Mouse (Mus musculus) forebrain, embryonic 16.5 days (tissue): ENCODE results near the gene Krtap24-1. TPM values are rescaled to one million over a fixed set of nuclear protein-coding genes. Genes with fewer than 3 reads are reported as not detected.

Experiments
- ATAC-seq: fragments of 200-750 bp; cut with Nextera tagmentation; 2 replicates; pipeline ENCODE4 v1.8.0; 2017; ENCODE audit warnings: mild to moderate bottlenecking, moderate library complexity
- H3K27ac ChIP-seq: fragments of 300-500 bp; sonication (generic); 2 replicates; pipeline ENCODE4 v1.5.1; 2014; ENCODE audit warnings: low read length, control low read depth
- H3K27me3 ChIP-seq: fragments of 300-500 bp; sonication (generic); replicated peaks from 2 replicates; pipeline ENCODE4 v1.6.1; 2014; ENCODE audit warnings: low read length; ENCODE audit not compliant: control insufficient read depth, insufficient read depth
- H3K36me3 ChIP-seq: fragments of 300-500 bp; sonication (generic); 2 replicates; pipeline ENCODE4 v1.6.1; 2014; ENCODE audit not compliant: control insufficient read depth, insufficient read depth
- H3K4me1 ChIP-seq: fragments of 300-500 bp; sonication (generic); replicated peaks from 2 replicates; pipeline ENCODE4 v1.6.1; 2014; ENCODE audit warnings: low read length; ENCODE audit not compliant: control insufficient read depth, insufficient read depth
- H3K4me2 ChIP-seq: fragments of 300-500 bp; sonication (generic); 2 replicates; pipeline ENCODE4 v1.6.1; 2014; ENCODE audit warnings: mild to moderate bottlenecking, low read length, control low read depth
- H3K4me3 ChIP-seq: fragments of 300-500 bp; sonication (generic); replicated peaks from 2 replicates; pipeline ENCODE4 v1.5.1; 2014; ENCODE audit warnings: mild to moderate bottlenecking, low read length, control low read depth
- H3K9ac ChIP-seq: fragments of 300-500 bp; sonication (generic); replicated peaks from 2 replicates; pipeline ENCODE4 v1.6.1; 2014; ENCODE audit warnings: low read depth, low read length, control low read depth
- H3K9me3 ChIP-seq: fragments of 300-500 bp; sonication (generic); 2 replicates; pipeline ENCODE4 v1.6.1; 2016; ENCODE audit warnings: low read length; ENCODE audit not compliant: control insufficient read depth
- WGBS: fragments of 180-500 bp; shearing (Covaris S2); extraction: QIAGEN DNeasy Blood & Tissue Kit; methylation state at CpG from one replicate; pipeline ENCODE4 v1.1.7; 2014; 5-methylcytosine and 5-hydroxymethylcytosine counted together
- polyA plus RNA-seq: library from polyadenylated mRNA; unstranded; fragments of >200 nt; fragmentation: Nextera tagmentation; extraction: Ambion mirVana; gene quantifications from 2 replicates; pipeline ENCODE4 v1.2.1, GENCODE M21; 2015

The Krtap24-1 gene
- polyA plus RNA-seq, 1 experiment from 2014 or later = not detected

DNA sequence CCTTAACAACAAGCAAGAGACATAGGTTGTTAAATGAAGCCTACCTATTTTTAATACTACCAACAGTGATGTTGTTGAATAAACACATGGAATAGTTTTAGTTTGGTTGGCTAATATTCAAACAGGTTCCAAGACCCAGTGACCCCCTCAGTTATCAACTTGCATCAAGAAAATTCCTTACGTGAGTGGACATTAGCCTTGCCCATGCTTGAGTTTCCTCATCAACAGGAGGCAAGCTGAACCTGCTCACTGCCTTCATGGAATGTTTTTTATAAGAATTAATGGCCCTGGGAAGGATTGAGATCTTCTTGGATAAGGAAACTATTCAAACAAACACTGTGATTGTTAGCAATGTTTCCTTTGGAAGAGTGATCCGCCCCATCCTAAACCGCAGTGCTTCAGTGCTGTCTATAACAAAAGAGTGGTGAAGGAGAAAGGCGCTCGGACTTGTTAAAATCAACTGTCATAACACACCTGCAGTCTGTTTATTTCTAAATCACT lies 39.1 kb downstream of the Krtap24-1 start:
- no peak overlapping the region for H3K9ac ChIP-seq
- H3K4me1 ChIP-seq = no peaks in the 10 kb centered on the region
- ATAC-seq = no peak
- H3K36me3 ChIP-seq = no peaks in the 10 kb centered on the region
- H3K4me3 ChIP-seq = no peak overlapping the region
- H3K4me2 ChIP-seq = no peak overlapping the region
- H3K9me3 ChIP-seq = no peaks in the 10 kb centered on the region
- WGBS = 81% methylated on average over 5 of the region's 5 CpGs
- H3K27me3 ChIP-seq = no peaks in the 10 kb centered on the region
- no peak overlapping the region for H3K27ac ChIP-seq

DNA sequence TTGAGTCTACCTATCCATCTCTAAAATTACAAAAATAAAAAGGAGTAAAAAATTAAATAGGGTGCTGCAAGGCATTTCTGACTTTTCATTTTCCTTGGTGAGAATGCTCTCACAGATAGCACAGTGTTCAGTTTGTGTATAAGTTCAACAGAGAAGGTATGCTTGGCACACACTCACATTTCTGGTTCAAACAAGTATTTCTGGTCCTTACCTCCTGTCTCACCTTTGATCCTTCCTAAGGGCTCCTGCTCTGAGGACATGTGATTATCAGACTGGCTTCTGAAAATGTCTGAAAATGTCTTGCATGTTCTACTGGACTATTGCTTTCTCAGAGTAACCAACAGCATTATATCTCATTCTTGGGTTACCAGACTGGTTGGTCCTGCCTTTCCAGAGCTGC lies 41.9 kb downstream of the Krtap24-1 start:
- H3K4me3 ChIP-seq = no peak overlapping the region
- H3K4me2 ChIP-seq = no peak overlapping the region
- no peaks in the 10 kb centered on the region for H3K36me3 ChIP-seq
- ATAC-seq = no peak
- H3K9me3 ChIP-seq = no peaks in the 10 kb centered on the region
- H3K4me1 ChIP-seq = no peaks in the 10 kb centered on the region
- H3K9ac ChIP-seq = no peak overlapping the region
- no peak overlapping the region for H3K27ac ChIP-seq
- no peaks in the 10 kb centered on the region for H3K27me3 ChIP-seq

DNA sequence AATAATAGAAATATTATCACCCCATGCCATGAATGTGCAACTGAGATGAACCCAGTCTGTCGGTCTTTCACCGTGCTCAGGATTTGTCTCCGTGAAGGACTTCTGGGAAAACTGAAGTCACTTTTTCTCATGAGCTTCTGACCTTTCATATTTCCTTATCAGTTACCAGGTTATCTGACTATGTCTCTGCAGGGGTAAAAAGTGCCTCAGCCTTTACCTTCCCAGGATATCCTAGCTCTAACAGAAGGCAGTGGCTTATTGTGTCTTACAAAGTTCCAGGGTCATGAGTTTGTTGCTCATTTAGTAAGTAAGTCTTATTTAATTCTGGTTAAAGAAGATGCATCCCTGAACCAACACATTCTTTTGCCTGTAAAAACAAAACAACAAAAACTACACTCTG lies 42.3 kb downstream of the Krtap24-1 start:
- no peak overlapping the region for H3K27ac ChIP-seq
- H3K27me3 ChIP-seq = no peaks in the 10 kb centered on the region
- WGBS = 93% methylated on average over 3 of the region's 3 CpGs
- H3K36me3 ChIP-seq = no peaks in the 10 kb centered on the region
- H3K9me3 ChIP-seq = no peaks in the 10 kb centered on the region
- no peak overlapping the region for H3K9ac ChIP-seq
- no peak overlapping the region for H3K4me3 ChIP-seq
- ATAC-seq = no peak
- H3K4me1 ChIP-seq = no peaks in the 10 kb centered on the region
- no peak overlapping the region for H3K4me2 ChIP-seq

DNA sequence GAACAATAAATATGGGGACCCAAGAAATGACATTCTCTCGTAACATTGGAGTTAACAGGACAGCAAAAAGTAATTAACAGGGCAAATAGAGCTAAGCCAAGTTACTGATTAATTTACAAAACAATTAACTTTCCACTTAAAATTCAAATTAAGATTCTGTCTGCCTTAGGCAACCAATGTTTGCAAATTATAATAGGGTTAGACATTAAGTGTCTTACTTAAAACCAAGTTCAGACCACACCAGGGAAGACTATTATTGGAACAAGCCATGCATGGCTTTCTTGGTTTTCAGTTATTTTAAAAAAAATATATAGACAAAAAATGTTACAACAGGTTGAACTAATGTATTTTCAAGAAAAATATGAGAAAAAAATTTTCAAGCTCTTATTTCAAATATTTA lies 43.0 kb downstream of the Krtap24-1 start:
- no peak for ATAC-seq
- Histone ChIP-seq H3K4me1 (no peaks in the 10 kb centered on the region), H3K36me3 (no peaks in the 10 kb centered on the region), H3K27me3 (no peaks in the 10 kb centered on the region), H3K9ac (no peak overlapping the region), H3K4me3 (no peak overlapping the region), H3K4me2 (no peak overlapping the region), H3K27ac (no peak overlapping the region), H3K9me3 (no peaks in the 10 kb centered on the region)
- 43% methylated on average over 1 of the region's 1 CpGs for WGBS

DNA sequence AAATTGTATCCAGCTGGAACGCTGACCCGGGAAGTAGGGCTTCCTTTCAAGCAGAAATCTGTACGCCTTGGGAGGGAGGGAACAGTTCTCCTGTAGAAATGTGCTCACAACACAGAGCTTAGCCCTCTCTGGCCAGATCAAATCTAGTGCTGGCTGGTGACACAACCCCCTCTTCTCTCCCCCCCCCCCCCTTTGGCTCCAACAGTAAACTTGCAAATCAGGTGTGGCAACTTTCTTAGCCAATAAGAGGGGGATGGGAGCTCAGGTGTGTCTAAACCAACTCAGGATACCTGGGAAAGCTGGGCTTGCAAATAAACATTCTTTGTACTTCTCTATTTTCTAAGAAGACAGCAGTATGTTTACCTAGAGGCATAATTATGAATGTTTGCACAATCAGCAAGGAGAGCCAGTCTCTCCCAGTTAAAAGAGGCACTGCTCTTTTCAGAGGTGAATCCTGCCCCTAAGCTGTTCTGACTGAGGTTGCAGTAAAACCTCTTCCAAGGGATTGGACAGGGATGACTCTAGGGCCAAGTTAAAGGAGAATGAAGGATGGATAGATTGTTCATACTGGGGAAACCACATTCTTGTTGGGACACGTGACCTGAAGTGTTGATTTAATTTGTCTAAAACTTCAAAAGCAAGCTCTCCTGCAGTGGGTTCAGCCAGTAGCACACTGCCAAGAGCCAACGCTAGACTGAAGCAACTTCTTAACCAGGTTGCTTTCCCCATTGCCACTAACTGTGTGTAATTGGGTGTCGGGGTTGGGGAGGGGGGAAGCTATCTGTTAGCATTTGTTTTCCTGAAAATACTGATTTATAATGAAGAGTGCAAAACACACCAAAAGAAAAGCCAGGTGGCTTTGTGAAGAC lies 48.8 kb downstream of the Krtap24-1 start, which contains the start of gene Cldn8:
Gene Cldn8, minus strand, starts transcription at position 139 of the 869 bp plus-strand sequence.
- no peak for ATAC-seq
- H3K4me1 ChIP-seq = no peaks in the 10 kb centered on the region
- H3K9me3 ChIP-seq = no peaks in the 10 kb centered on the region
- no peak within 1 kb of the TSS for H3K27ac ChIP-seq
- H3K36me3 ChIP-seq = no peaks in the 10 kb centered on the region
- 80% methylated on average over 6 of the region's 6 CpGs for WGBS
- no peak within 1 kb of the TSS for H3K9ac ChIP-seq
- no peaks in the 10 kb centered on the region for H3K27me3 ChIP-seq
- H3K4me3 ChIP-seq = no peak within 1 kb of the TSS
- H3K4me2 ChIP-seq = no peak within 1 kb of the TSS

DNA sequence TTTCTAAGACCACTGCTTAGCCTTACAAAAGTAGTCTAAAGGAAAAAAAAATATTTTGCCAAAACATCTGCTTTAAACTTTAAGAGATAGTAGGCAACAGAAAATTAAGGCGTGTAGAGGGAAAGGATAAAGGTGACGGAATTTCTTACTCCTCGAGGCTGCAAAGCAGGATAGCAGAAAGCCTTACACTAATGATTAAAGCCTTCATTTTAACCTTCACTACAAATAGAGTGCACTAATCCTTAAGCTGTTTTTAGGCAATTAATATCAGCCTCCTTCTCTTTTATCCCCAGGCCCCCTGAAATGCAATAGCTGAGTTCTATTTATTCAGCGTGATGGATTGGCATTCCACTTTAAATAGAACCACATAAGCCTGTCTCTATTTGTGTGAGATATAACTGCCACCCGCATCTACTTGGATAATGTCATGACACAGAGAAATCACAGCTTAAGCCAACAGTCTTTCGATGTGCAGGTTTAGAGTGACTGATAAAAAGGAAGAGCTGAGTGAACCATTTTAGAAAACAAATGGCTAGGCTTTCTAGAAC lies 50.4 kb downstream of the Krtap24-1 start:
- H3K9me3 ChIP-seq = no peaks in the 10 kb centered on the region
- H3K9ac ChIP-seq = no peak overlapping the region
- H3K4me2 ChIP-seq = no peak overlapping the region
- H3K4me1 ChIP-seq = no peaks in the 10 kb centered on the region
- H3K36me3 ChIP-seq = no peaks in the 10 kb centered on the region
- no peaks in the 10 kb centered on the region for H3K27me3 ChIP-seq
- H3K4me3 ChIP-seq = no peak overlapping the region
- ATAC-seq = no peak
- H3K27ac ChIP-seq = no peak overlapping the region
- 6% methylated on average over 6 of the region's 6 CpGs for WGBS

Other genes starting within 250 kb of the Krtap24-1 start
- gene Cldn17, start 105.3 kb downstream of the Krtap24-1 start, polyA plus RNA-seq = not detected in 2 replicates
- gene Cldn8, start 49.1 kb downstream of the Krtap24-1 start, polyA plus RNA-seq = 0.36 TPM in 1 of 2 replicates, not detected in the other
- gene 2310079G19Rik, start 15.4 kb upstream of the Krtap24-1 start, polyA plus RNA-seq = not detected in 2 replicates
- not detected in 2 replicates for gene Krtap26-1, start 35.5 kb upstream of the Krtap24-1 start, polyA plus RNA-seq
- gene Krtap27-1, start 59.4 kb upstream of the Krtap24-1 start, polyA plus RNA-seq = not detected in 2 replicates
- not detected in 2 replicates for gene 2310061N02Rik, start 95.7 kb upstream of the Krtap24-1 start, polyA plus RNA-seq
- not detected in 2 replicates for gene Krtap13-1, start 116.6 kb upstream of the Krtap24-1 start, polyA plus RNA-seq
- gene Krtap13, start 139.4 kb upstream of the Krtap24-1 start, polyA plus RNA-seq = not detected in 2 replicates
- gene 2310034C09Rik, start 146.6 kb upstream of the Krtap24-1 start, polyA plus RNA-seq = 0.45 TPM in 1 of 2 replicates, not detected in the other
- gene 2310057N15Rik, start 161.9 kb upstream of the Krtap24-1 start, polyA plus RNA-seq = not detected in 2 replicates
- not detected in 2 replicates for gene Gm5965, start 165.6 kb upstream of the Krtap24-1 start, polyA plus RNA-seq
- not detected in 2 replicates for gene Gm20741, start 199.9 kb upstream of the Krtap24-1 start, polyA plus RNA-seq
- not detected in 2 replicates for gene Krtap15, start 207.9 kb upstream of the Krtap24-1 start, polyA plus RNA-seq
- gene Krtap14, start 213.9 kb upstream of the Krtap24-1 start, polyA plus RNA-seq = not detected in 2 replicates